Mouse (Mus musculus) monocyte, adult 2 months (primary cell): Measurements from ENCODE around the gene Cdyl.

Source experiments
- DNase-seq, 2 experiments: peaks; one replicate each; pipeline ENCODE4 v3.0.0; 2022; ENCODE audit warnings: low spot score in 2 of 2, low read depth in 1 of 2

Cdyl gene

GRCm38 (mm10) chr13:35797811-35798522 is 138.3 kb downstream of the Cdyl start:
- no peak for DNase-seq

GRCm38 (mm10) chr13:35798645-35799044 is 139.0 kb downstream of the Cdyl start:
- no peak for DNase-seq

- no peak for DNase-seq
Measured at GRCm38 (mm10) chr13:35800270-35800669, 140.6 kb downstream of the Cdyl start.

GRCm38 (mm10) chr13:35805727-35806126 is 146.1 kb downstream of the Cdyl start:
- DNase-seq, result no peak

GRCm38 (mm10) chr13:35806165-35806564 is 146.5 kb downstream of the Cdyl start:
- DNase-seq, result no peak

GRCm38 (mm10) chr13:35807016-35807415 is 147.4 kb downstream of the Cdyl start:
- no peak for DNase-seq

- DNase-seq, result no peak
Measured at GRCm38 (mm10) chr13:35807525-35807924, 147.9 kb downstream of the Cdyl start.

- DNase-seq, result no peak
Measured at GRCm38 (mm10) chr13:35807940-35808339, 148.3 kb downstream of the Cdyl start.

GRCm38 (mm10) chr13:35809252-35810159 is 149.9 kb downstream of the Cdyl start:
- no peak for DNase-seq

- DNase-seq, result no peak
Measured at GRCm38 (mm10) chr13:35810160-35810537, 150.5 kb downstream of the Cdyl start.

GRCm38 (mm10) chr13:35811361-35812190 is 151.9 kb downstream of the Cdyl start:
- no peak for DNase-seq

- DNase-seq, result no peak
Measured at GRCm38 (mm10) chr13:35812191-35812440, 152.5 kb downstream of the Cdyl start.

GRCm38 (mm10) chr13:35813348-35814127 is 153.9 kb downstream of the Cdyl start:
- DNase-seq, result no peak

GRCm38 (mm10) chr13:35815205-35815726 is 155.6 kb downstream of the Cdyl start:
- no peak for DNase-seq

- no peak for DNase-seq
Measured at GRCm38 (mm10) chr13:35815782-35816368, 156.2 kb downstream of the Cdyl start.

- DNase-seq, result no peak
Measured at GRCm38 (mm10) chr13:35817626-35818025, 158.0 kb downstream of the Cdyl start.

- no peak for DNase-seq
Measured at GRCm38 (mm10) chr13:35818060-35818459, 158.4 kb downstream of the Cdyl start.

GRCm38 (mm10) chr13:35821821-35822454 is 162.3 kb downstream of the Cdyl start:
- DNase-seq, result no peak

- no peak for DNase-seq
Measured at GRCm38 (mm10) chr13:35822795-35823194, 163.2 kb downstream of the Cdyl start.

- no peak for DNase-seq
Measured at GRCm38 (mm10) chr13:35825639-35826038, 166.0 kb downstream of the Cdyl start.
